ENCODE assay signal across 8 mouse cellular contexts in the genomic region with DNA sequence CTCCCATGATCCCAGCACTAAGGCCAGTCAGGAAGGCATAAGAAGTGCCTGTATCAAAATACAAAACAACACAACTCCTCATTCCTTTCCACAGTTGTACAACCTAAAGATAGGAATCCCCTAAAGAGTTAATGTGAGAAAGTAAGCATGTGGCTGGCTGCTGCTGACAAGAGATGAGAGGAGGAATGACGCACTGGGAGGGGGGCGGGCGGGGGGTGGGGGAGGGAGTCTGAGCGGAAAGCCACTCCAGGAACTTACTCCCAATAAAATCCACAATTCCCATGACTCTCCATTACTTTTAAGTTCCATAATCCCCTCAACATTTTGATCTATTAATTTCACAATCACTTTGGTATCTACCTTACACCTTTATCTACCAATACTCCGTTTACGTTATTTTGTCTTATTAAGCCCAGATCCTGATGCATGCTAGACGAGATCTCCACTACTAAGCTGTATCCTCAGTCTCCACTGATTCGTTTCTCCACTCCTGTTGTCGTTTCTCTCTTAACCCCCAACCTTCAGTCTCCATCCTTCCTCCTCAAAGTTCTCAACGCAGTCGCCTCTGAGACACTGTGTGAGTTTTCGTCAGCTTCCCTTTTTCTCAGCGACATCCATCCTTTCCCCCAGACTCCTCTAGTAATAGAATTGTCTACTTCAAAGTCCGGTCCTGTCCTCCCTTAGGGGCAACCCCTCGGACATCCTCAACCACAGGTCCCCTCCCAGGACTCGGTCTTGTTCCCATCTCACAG. TPM values are rescaled to one million over a fixed set of nuclear protein-coding genes. Genes with fewer than 3 reads are reported as not detected.
DNase-seq lines count a peak whose midpoint lies in the region; ATAC-seq and TF ChIP-seq lines count a peak whose summit lies in the region.

No protein-coding gene starts in this region.

- no peak for TF ChIP-seq POLR2A in bone marrow macrophage, adult 2 months (IDR thresholded peaks at IDR 0.05; ENCODE audit: borderline replicate concordance, low read depth, low read length)

- peak overlapping the region; percentile 78 for H3K27ac ChIP-seq in kidney, embryonic 15.5 days
- peak overlapping the region; percentile 65 for H3K27ac ChIP-seq in bone marrow macrophage, adult 2 months (ENCODE audit: insufficient read depth, low read depth, low read length)
- peak overlapping the region; percentile 88 for H3K27ac ChIP-seq in hindbrain, embryonic 15.5 days (replicated peaks)
- H3K27ac ChIP-seq in midbrain, embryonic 13.5 days: peak overlapping the region; percentile 87

- peak overlapping the region; percentile 66 for H3K4me2 ChIP-seq in kidney, embryonic 15.5 days
- H3K4me2 ChIP-seq in hindbrain, embryonic 15.5 days: peak overlapping the region; percentile 78
- H3K4me2 ChIP-seq in midbrain, embryonic 13.5 days (replicated peaks): peak overlapping the region; percentile 76

- under 1% methylated on average over 16 of the region's 16 CpGs for WGBS in kidney, embryonic 15.5 days
- WGBS in hindbrain, embryonic 15.5 days: 1% methylated on average over 16 of the region's 16 CpGs
- 4% methylated on average over 16 of the region's 16 CpGs for WGBS in midbrain, embryonic 13.5 days

- no peaks in the 10 kb centered on the region for H3K9me3 ChIP-seq in kidney, embryonic 15.5 days (replicated peaks)
- no peaks in the 10 kb centered on the region for H3K9me3 ChIP-seq in hindbrain, embryonic 15.5 days
- no peaks in the 10 kb centered on the region for H3K9me3 ChIP-seq in midbrain, embryonic 13.5 days

- no peak for DNase-seq in kidney, adult 11 months
- DNase-seq in right cerebral cortex, postnatal 4 days: no peak
- DNase-seq in right cerebral cortex, postnatal 10 days (ENCODE audit: low spot score in 2 of 2): no peak
- no peak for DNase-seq in cerebellum, adult 8-10 months

- TF ChIP-seq CTCF in bone marrow macrophage, adult 2 months (IDR thresholded peaks at IDR 0.05; ENCODE audit: low read depth, low read length): no peak

- peak overlapping the region; percentile 75 for H3K9ac ChIP-seq in kidney, embryonic 15.5 days
- peak overlapping the region; percentile 93 for H3K9ac ChIP-seq in hindbrain, embryonic 15.5 days
- H3K9ac ChIP-seq in midbrain, embryonic 13.5 days (replicated peaks): peak overlapping the region; percentile 88

- peak overlapping the region; percentile 57 for H3K4me3 ChIP-seq in kidney, embryonic 15.5 days (replicated peaks)
- peak overlapping the region; percentile 79 for H3K4me3 ChIP-seq in bone marrow macrophage, adult 2 months (ENCODE audit: insufficient read depth, low read length)
- H3K4me3 ChIP-seq in hindbrain, embryonic 15.5 days: peak overlapping the region; percentile 92
- H3K4me3 ChIP-seq in midbrain, embryonic 13.5 days (replicated peaks): peak overlapping the region; percentile 86

- peaks cover 23% of the 10 kb centered on the region; the same call in 1 of the 2 replicates for H3K36me3 ChIP-seq in kidney, embryonic 15.5 days
- H3K36me3 ChIP-seq in hindbrain, embryonic 15.5 days: no peaks in the 10 kb centered on the region
- peaks cover 13% of the 10 kb centered on the region; the same call in 1 of the 2 replicates for H3K36me3 ChIP-seq in midbrain, embryonic 13.5 days

- ATAC-seq in kidney, embryonic 15.5 days (replicated peaks; ENCODE audit: low FRiP score): no peak; the same call in 1 of the 2 replicates
- no peak for ATAC-seq in hindbrain, embryonic 15.5 days (ENCODE audit: low FRiP score, low read depth)
- no peak for ATAC-seq in midbrain, embryonic 13.5 days

- no peaks in the 10 kb centered on the region for H3K27me3 ChIP-seq in kidney, embryonic 15.5 days
- no peaks in the 10 kb centered on the region for H3K27me3 ChIP-seq in hindbrain, embryonic 15.5 days
- H3K27me3 ChIP-seq in midbrain, embryonic 13.5 days: no peaks in the 10 kb centered on the region

- peaks cover 14% of the 10 kb centered on the region for H3K4me1 ChIP-seq in kidney, embryonic 15.5 days
- H3K4me1 ChIP-seq in bone marrow macrophage, adult 2 months (ENCODE audit: control insufficient read depth, insufficient read depth, low read length): peaks cover 9% of the 10 kb centered on the region
- H3K4me1 ChIP-seq in hindbrain, embryonic 15.5 days (replicated peaks): peaks cover 26% of the 10 kb centered on the region
- H3K4me1 ChIP-seq in midbrain, embryonic 13.5 days (replicated peaks): peaks cover 30% of the 10 kb centered on the region

RNA-seq across cellular contexts. Expression of a gene that starts 1.0 kb away (rescaled TPM):
- 19.9 and 20.8 TPM in 2 replicates for polyA plus RNA-seq in kidney, embryonic 15.5 days (2015; fragmentation: Nextera tagmentation; extraction: Ambion mirVana)
- 23.4 and 27.8 TPM in 2 replicates for polyA plus RNA-seq in bone marrow macrophage, adult 2 months (2012; ENCODE audit: insufficient read depth, insufficient read length, missing spikeins)
- polyA plus RNA-seq in hindbrain, embryonic 15.5 days (2015; fragmentation: Nextera tagmentation; extraction: Ambion mirVana): 15.2 and 15.8 TPM in 2 replicates
- 19.9 and 20.5 TPM in 2 replicates for polyA plus RNA-seq in midbrain, embryonic 13.5 days (2015; fragmentation: Nextera tagmentation; extraction: Ambion mirVana)

RNA-seq across cellular contexts. Expression of a gene that starts 5.1 kb away (rescaled TPM):
- polyA plus RNA-seq in kidney, embryonic 15.5 days (2015; fragmentation: Nextera tagmentation; extraction: Ambion mirVana): 168 and 184 TPM in 2 replicates
- polyA plus RNA-seq in bone marrow macrophage, adult 2 months (2012; ENCODE audit: insufficient read depth, insufficient read length, missing spikeins): 54.8 and 57.4 TPM in 2 replicates
- polyA plus RNA-seq in hindbrain, embryonic 15.5 days (2015; fragmentation: Nextera tagmentation; extraction: Ambion mirVana): 167 and 176 TPM in 2 replicates
- 256 and 262 TPM in 2 replicates for polyA plus RNA-seq in midbrain, embryonic 13.5 days (2015; fragmentation: Nextera tagmentation; extraction: Ambion mirVana)

RNA-seq across cellular contexts. Expression of a gene that starts 18.5 kb away (rescaled TPM):
- 0.93 and 1.9 TPM in 2 replicates for polyA plus RNA-seq in kidney, embryonic 15.5 days (2015; fragmentation: Nextera tagmentation; extraction: Ambion mirVana)
- polyA plus RNA-seq in bone marrow macrophage, adult 2 months (2012; ENCODE audit: insufficient read depth, insufficient read length, missing spikeins): 0.60 TPM in 1 of 2 replicates, not detected in the other
- polyA plus RNA-seq in hindbrain, embryonic 15.5 days (2015; fragmentation: Nextera tagmentation; extraction: Ambion mirVana): 1.7 and 1.8 TPM in 2 replicates
- 1.0 and 1.8 TPM in 2 replicates for polyA plus RNA-seq in midbrain, embryonic 13.5 days (2015; fragmentation: Nextera tagmentation; extraction: Ambion mirVana)

RNA-seq across cellular contexts. Expression of a gene that starts 28.0 kb away (rescaled TPM):
- 67.7 and 71.6 TPM in 2 replicates for polyA plus RNA-seq in kidney, embryonic 15.5 days (2015; fragmentation: Nextera tagmentation; extraction: Ambion mirVana)
- polyA plus RNA-seq in bone marrow macrophage, adult 2 months (2012; ENCODE audit: insufficient read depth, insufficient read length, missing spikeins): 88.6 and 112 TPM in 2 replicates
- 84.0 and 88.6 TPM in 2 replicates for polyA plus RNA-seq in hindbrain, embryonic 15.5 days (2015; fragmentation: Nextera tagmentation; extraction: Ambion mirVana)
- 99.2 and 103 TPM in 2 replicates for polyA plus RNA-seq in midbrain, embryonic 13.5 days (2015; fragmentation: Nextera tagmentation; extraction: Ambion mirVana)

RNA-seq across cellular contexts. Expression of a gene that starts 28.1 kb away (rescaled TPM):
- 14.5 and 15.5 TPM in 2 replicates for polyA plus RNA-seq in kidney, embryonic 15.5 days (2015; fragmentation: Nextera tagmentation; extraction: Ambion mirVana)
- polyA plus RNA-seq in bone marrow macrophage, adult 2 months (2012; ENCODE audit: insufficient read depth, insufficient read length, missing spikeins): 5.6 and 6.0 TPM in 2 replicates
- 42.7 and 45.0 TPM in 2 replicates for polyA plus RNA-seq in hindbrain, embryonic 15.5 days (2015; fragmentation: Nextera tagmentation; extraction: Ambion mirVana)
- 36.2 and 38.1 TPM in 2 replicates for polyA plus RNA-seq in midbrain, embryonic 13.5 days (2015; fragmentation: Nextera tagmentation; extraction: Ambion mirVana)
